Mouse (Mus musculus): ENCODE measurements around the gene Pip4k2b.

The Pip4k2b gene

DNA sequence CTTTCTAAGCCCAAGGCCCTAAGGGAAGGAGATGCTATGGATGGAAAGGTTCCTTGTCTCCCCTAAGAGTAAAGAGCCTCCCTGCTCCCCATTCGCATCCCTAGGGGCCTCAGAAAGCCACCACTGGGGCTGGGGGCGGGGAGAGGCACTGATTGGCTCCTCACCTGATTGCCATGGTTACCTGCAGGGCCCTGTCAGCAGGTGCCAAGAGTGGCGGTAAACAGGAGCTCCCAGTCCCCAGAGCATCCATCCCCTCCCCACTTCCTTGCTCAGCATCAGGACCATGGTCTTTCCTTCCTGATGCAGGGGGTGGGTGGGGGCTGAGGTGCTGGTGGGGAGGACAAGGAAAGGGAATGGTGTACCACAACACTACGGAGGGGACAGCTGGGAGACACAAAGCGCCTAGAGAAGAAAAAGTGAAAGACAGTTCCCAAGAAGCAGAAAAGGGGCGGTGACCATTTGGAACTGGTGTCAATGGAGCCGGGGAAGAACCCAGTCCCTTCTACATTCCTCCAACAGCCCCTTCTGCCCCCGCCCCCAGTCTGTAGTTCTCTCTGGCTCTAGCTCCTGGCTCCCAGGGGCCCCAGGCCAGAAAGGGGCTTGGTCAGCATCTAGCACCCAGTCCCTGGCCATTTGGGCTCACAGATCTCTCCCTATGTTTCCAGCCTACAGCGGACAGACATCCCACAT, 48.6 kb downstream of the Pip4k2b start:
- DNase-seq (ENCODE audit: low spot score in 2 of 2), result no peak

DNA sequence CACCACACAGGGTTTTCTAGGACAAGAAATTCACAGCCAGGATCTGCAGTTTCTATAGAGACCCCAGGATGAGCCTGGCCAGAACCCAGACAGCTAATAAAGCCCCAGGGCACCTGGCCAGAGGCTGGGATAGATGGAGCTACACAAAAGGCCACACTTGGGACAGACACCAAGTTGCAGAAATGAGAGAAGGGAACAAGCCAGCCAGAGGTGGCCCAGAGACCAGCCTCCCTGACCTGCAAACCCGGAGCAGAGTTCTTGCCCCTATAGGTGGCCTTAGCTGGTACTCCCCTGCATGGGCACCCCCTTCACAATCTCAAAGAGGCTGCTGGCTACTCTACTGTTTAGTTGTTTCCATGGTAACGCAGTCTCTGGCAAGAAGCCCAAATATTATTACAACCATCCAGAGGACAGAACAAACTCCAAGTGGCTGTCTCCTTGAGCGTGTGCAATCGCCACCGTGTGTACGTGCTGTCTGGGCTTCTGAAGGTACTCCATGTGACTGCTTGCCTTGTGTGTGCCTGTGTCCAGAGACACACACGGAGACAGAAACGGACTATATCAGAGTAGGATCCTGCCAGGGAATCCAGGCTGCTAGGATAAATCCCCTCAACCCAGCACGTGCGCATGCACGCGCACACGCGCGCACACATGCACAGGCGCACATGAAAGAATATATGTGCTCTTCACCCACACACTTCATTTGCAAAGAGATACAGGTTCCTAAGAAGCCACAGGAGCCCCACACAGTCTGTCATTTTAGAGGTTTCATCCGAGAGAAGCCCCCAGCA, 49.4 kb downstream of the Pip4k2b start:
- DNase-seq (ENCODE audit: low spot score in 2 of 2), result no peak

GRCm38 (mm10) chr11:97694435-97694834, 50.1 kb downstream of the Pip4k2b start:
- DNase-seq (ENCODE audit: low spot score in 2 of 2), result no peak

GRCm38 (mm10) chr11:97689861-97690260, 54.6 kb downstream of the Pip4k2b start:
- no peak for DNase-seq (ENCODE audit: low spot score in 2 of 2)

DNA sequence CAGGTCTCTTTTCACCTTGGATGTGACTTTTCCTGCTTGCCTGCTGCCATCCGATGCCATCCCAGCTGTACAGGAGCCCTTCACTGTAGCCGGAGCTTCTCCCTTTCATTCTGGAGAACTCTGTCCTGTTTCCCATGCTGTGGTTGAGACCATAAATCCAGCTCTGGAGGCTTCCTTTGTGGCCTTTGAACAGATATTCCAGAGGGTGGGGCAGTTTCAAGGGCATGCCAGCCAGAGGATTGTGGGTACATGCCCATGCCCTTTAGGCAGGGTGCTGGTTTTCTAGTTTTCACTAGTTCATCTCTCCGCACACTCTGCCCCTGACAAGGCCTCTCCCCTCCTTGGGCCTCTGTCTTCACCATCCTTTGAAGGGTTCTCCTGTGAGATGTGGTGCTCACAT, 57.4 kb downstream of the Pip4k2b start:
- DNase-seq (ENCODE audit: low spot score in 2 of 2), result no peak

GRCm38 (mm10) chr11:97686322-97686908, 58.1 kb downstream of the Pip4k2b start:
- DNase-seq (ENCODE audit: low spot score in 2 of 2), result no peak

GRCm38 (mm10) chr11:97685613-97686321, 58.7 kb downstream of the Pip4k2b start, which contains the start of gene Cisd3:
Gene Cisd3 (plus strand): TSS chr11:97685826.
- peak; percentile 82 to 88 for DNase-seq (ENCODE audit: low spot score in 2 of 2)

DNA sequence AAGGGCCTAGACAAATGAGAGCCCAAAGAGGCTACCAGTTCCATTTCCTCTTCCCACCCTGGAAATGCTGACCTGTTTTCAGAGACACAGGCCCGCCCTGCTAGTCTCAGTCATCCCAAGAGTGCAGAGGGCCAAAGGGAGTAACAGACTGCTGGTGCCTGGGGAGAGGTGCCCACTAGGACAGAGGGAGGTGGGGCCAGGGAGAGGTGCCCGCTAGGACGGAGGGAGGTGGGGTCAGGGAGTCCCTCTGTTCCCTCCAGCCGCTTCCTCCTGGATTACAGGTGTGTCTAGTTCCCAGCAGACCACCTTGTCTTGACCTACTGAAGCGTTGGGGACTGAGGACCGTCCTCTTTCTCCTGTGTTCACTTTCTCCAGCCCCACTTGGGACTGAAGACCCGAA, 59.7 kb downstream of the Pip4k2b start:
- DNase-seq (ENCODE audit: low spot score in 2 of 2), result no peak

- DNase-seq (ENCODE audit: low spot score in 2 of 2), result no peak
These were observed 60.3 kb downstream of the Pip4k2b start for GRCm38 (mm10) chr11:97684063-97684680.

GRCm38 (mm10) chr11:97682504-97683055, 61.9 kb downstream of the Pip4k2b start:
- no peak for DNase-seq (ENCODE audit: low spot score in 2 of 2)

DNA sequence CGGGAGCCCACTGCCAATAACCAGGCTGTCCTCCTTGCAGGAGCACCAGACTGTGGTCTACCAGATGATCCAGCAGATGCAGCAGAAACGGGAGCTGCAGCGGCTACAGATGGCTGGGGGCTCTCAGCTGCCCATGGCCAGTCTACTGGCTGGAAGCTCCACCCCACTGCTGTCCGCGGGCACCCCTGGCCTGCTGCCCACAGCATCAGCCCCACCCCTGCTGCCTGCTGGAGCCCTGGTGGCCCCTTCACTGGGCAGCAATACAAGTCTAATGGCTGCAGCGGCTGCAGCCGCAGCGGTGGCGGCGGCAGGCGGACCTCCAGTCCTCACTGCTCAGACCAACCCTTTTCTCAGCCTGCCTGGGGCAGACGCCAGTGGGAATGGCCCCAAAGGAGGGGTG, 64.1 kb downstream of the Pip4k2b start:
- no peak for DNase-seq (ENCODE audit: low spot score in 2 of 2)

DNA sequence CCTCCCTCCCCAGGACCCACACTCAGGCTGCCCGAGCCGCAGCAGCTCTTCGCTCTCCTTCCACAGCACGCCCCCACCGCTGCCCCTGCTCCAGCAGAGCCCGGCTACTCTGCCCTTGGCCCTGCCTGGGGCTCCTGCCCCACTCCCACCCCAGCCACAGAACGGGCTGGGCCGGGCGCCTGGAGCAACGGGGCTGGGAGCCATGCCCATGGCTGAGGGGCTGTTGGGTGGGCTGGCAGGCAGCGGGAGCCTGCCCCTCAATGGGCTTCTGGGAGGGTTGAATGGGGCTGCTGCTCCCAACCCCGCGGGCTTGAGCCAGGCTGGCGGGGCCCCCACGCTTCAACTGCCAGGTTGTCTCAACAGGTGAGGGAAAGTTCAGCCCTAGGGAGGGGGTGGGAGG, 66.2 kb downstream of the Pip4k2b start:
- no peak for DNase-seq (ENCODE audit: low spot score in 2 of 2)

GRCm38 (mm10) chr11:97677842-97678241, 66.7 kb downstream of the Pip4k2b start:
- DNase-seq (ENCODE audit: low spot score in 2 of 2), result no peak

DNA sequence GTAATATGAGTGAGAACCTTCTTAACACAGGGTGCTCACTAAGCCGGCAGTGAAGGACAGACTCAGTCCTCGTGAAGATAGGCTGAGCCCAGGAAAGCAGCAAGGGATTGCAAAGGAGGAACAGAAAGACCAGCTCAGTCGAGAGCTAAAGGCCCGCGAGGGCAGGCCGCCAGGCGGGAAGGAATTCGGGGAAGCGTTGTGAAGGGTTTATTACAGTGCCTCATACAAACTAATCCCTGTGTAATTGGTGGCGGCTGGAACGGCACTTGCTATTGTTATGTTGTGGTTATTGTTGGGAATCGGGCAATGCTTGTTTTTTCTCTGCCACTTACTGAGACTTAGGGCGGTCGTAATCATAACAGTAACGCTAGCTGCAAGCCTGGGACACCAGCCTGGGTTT, 67.1 kb downstream of the Pip4k2b start:
- no peak for DNase-seq (ENCODE audit: low spot score in 2 of 2)

GRCm38 (mm10) chr11:97676050-97676754, 68.3 kb downstream of the Pip4k2b start:
- no peak for DNase-seq (ENCODE audit: low spot score in 2 of 2)

DNA sequence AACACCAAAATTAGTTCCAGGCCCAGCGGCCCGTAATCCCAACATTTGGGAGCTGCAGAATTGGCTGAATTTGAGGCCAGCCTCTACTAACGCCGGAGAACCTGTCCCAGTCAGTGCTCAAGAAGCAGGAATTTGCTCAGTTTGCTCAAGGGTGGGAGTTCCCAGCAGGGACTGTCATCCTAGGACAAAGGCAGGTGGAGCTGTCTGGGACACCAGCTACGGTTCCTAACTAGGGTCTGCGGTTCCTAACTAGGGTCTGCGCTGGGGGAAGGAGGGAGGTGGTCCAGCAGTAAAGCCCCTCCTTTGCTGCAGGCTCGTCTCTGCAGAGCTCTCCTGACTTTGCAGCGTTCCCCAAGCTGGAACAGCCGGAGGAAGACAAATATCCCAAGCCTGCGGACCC, 71.4 kb downstream of the Pip4k2b start:
- no peak for DNase-seq (ENCODE audit: low spot score in 2 of 2)

DNA sequence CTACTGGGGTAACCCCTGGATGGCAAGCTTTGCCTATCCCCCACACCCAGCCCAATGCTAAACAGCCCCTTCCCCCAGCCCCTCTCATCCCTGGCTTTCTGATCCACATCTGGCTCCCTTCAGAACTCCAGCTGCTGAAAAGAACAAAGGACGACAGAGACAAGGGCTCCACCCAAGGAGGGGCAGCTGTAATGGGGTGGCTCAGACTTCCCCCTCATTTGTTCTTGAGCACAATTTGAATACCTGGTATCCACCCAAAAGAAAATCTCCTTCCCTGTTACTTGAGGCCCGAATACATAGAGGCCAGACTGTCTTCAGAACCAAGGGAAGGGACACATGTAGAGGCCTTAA, 73.4 kb downstream of the Pip4k2b start:
- DNase-seq (ENCODE audit: low spot score in 2 of 2), result no peak

DNA sequence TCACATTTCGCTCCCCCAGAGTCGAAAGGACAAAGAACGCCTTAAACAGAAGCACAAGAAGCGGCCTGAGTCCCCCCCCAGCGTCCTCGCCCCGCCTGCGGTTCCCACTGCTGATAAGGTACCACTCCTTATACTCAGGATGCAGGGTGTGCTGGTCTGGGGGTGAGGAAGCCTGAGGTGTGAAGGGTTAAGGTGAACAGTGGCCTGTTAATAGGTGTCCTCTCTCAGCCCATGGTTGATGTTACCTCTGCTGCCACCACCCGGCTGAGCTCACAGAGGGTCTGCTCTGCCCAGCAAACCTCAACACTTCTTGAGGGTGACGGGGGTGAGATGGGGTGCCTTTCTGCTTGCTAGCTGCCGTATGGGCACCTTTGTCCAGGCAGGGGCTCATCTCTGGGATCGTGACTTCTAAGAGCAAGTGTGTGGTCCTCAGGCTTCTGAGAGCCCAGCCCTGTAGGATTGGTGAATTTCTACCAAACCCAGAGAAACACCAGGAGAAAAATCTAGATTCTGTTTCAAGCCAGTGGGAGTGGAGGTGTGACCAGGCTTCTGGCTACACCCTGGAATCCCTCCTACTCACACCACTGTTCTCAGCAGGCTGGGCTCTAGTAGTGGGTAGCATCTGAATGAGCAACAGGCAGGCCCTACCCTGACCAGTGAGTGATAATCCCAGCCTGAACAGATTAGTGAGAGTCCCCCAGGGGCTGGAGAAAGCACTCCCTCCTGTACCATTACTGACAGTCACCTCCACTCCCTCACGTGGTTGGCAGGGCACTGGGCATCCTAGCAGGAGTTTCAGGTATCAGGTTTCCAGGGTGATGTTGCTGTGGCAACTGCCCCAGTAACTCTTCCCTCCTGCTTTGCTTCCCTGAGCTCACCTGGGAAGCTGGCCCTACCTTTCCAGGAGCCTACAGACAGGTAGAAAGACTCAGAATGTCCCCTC, 74.0 kb downstream of the Pip4k2b start:
- peak in 1 of 2 experiments; percentile 50 for DNase-seq (ENCODE audit: low spot score in 2 of 2)

DNA sequence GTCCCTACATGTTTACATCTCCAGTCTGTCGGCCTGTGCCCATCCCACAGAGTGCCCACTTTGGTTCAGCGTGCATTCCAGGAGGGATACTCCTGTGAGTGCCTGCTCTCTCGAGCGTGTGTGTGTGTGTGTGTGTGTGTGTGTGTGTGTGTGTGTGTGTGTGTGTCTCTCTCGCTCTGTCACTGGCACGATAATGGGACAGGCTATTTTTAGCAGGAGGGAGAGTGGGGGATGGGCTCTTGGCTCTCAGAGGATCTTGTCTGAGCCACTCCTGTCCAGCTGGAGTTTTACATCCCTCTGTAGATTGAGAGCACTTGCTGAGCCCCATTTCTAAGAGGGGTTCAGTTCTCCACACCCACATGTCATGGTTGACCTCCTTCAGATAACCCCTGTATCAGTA, 74.7 kb downstream of the Pip4k2b start:
- DNase-seq (ENCODE audit: low spot score in 2 of 2), result peak; percentile 36 to 60

- DNase-seq (ENCODE audit: low spot score in 2 of 2), result no peak
These were observed 75.2 kb downstream of the Pip4k2b start for GRCm38 (mm10) chr11:97669268-97669667.

Data from right cerebral cortex, postnatal 36 days (tissue).